Comparison of ENCODE assay signal across 8 mouse cellular contexts in the genomic region with DNA sequence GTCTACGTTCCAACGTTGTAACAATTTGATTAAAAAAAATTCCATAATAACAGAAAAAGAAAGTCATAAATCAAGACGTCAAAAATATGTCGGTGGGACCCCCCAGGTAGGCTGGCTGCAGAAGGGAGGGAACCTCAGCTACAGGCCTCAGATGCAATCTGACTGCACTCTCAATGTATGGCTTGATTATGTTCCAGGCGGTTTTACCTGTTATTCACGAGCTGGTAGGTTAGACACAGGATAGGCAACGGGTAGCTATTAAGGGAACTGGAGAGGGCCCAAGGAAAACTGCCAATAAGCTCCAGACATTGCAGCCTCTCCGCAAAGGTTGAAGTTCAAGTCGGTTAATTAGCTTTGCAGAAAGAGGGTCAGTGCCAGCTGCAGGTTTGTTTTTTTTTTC. TPM values are rescaled to one million over a fixed set of nuclear protein-coding genes. Genes with fewer than 3 reads are reported as not detected.
DNase-seq lines count a peak whose midpoint lies in the region; ATAC-seq and TF ChIP-seq lines count a peak whose summit lies in the region.

No protein-coding gene starts in this region.

- intact Hi-C loops in heart, postnatal 36 days (cut with DNase I): no loop called here

- no peak for TF ChIP-seq POLR2A in kidney, adult 2 months (IDR thresholded peaks at IDR 0.05; ENCODE audit: low read depth, low read length)

- peak overlapping the region; percentile 98 for H3K27ac ChIP-seq in heart, embryonic 10.5 days
- peak overlapping the region; percentile 73; the same call in 1 of the 2 replicates for H3K27ac ChIP-seq in embryonic facial prominence, embryonic 15.5 days (replicated peaks)
- H3K27ac ChIP-seq in kidney, adult 2 months (ENCODE audit: insufficient read depth, low read depth, low read length): peak overlapping the region; percentile 4; the same call in 1 of the 2 replicates
- H3K27ac ChIP-seq in midbrain, embryonic 13.5 days: no peak overlapping the region

- H3K9ac ChIP-seq in embryonic facial prominence, embryonic 15.5 days: no peak overlapping the region
- peak overlapping the region; percentile 86 for H3K9ac ChIP-seq in midbrain, embryonic 13.5 days (replicated peaks)

- peaks cover 86% of the 10 kb centered on the region for H3K4me1 ChIP-seq in heart, embryonic 10.5 days
- peaks cover 29% of the 10 kb centered on the region for H3K4me1 ChIP-seq in embryonic facial prominence, embryonic 15.5 days
- peaks cover 5% of the 10 kb centered on the region; the same call in 1 of the 2 replicates for H3K4me1 ChIP-seq in kidney, adult 2 months (ENCODE audit: control insufficient read depth, insufficient read depth, low read length)
- peaks cover 34% of the 10 kb centered on the region for H3K4me1 ChIP-seq in midbrain, embryonic 13.5 days (replicated peaks)

- peak overlapping the region; percentile 93 for H3K4me3 ChIP-seq in heart, embryonic 10.5 days
- peak overlapping the region; percentile 76 for H3K4me3 ChIP-seq in embryonic facial prominence, embryonic 15.5 days (replicated peaks)
- H3K4me3 ChIP-seq in kidney, adult 2 months (ENCODE audit: insufficient read depth, low read depth, low read length): peak overlapping the region; percentile 68; the same call in 1 of the 2 replicates
- H3K4me3 ChIP-seq in midbrain, embryonic 13.5 days (replicated peaks): peak overlapping the region; percentile 74

- H3K36me3 ChIP-seq in heart, embryonic 10.5 days: no peaks in the 10 kb centered on the region
- no peaks in the 10 kb centered on the region for H3K36me3 ChIP-seq in embryonic facial prominence, embryonic 15.5 days
- no peaks in the 10 kb centered on the region for H3K36me3 ChIP-seq in kidney, adult 2 months (ENCODE audit: control insufficient read depth, insufficient read depth, low read length)
- no peaks in the 10 kb centered on the region for H3K36me3 ChIP-seq in midbrain, embryonic 13.5 days

- DNase-seq in heart, embryonic 10.5 days (ENCODE audit: low spot score): peak; percentile 66
- no peak for DNase-seq in heart, postnatal 36 days
- peak; percentile 89 for DNase-seq in kidney, adult 2 months
- DNase-seq in urinary bladder, adult 18-20 months (ENCODE audit: low spot score in 2 of 2): no peak
- no peak for DNase-seq in ovary, postnatal 14 days (ENCODE audit: low spot score)
- DNase-seq in testis, postnatal 10 days (ENCODE audit: low spot score): no peak

- TF ChIP-seq CTCF in kidney, adult 2 months (conservative IDR thresholded peaks at IDR 0.05; ENCODE audit: insufficient read depth, insufficient read length, low read depth, low read length): no peak

- no peaks in the 10 kb centered on the region for H3K27me3 ChIP-seq in heart, embryonic 10.5 days (ENCODE audit: insufficient read depth, poor library complexity, severe bottlenecking)
- no peaks in the 10 kb centered on the region for H3K27me3 ChIP-seq in embryonic facial prominence, embryonic 15.5 days
- H3K27me3 ChIP-seq in kidney, adult 2 months (replicated peaks; ENCODE audit: control insufficient read depth, insufficient read depth, low read length): no peaks in the 10 kb centered on the region
- peaks cover 16% of the 10 kb centered on the region for H3K27me3 ChIP-seq in midbrain, embryonic 13.5 days

- H3K9me3 ChIP-seq in heart, embryonic 10.5 days: no peaks in the 10 kb centered on the region
- no peaks in the 10 kb centered on the region for H3K9me3 ChIP-seq in embryonic facial prominence, embryonic 15.5 days (replicated peaks)
- H3K9me3 ChIP-seq in midbrain, embryonic 13.5 days: no peaks in the 10 kb centered on the region

- WGBS in heart, embryonic 10.5 days: 20% methylated on average over 9 of the region's 9 CpGs
- WGBS in embryonic facial prominence, embryonic 15.5 days: 15% methylated on average over 9 of the region's 9 CpGs
- WGBS in kidney, adult 2 months: 17% methylated on average over 9 of the region's 9 CpGs
- WGBS in midbrain, embryonic 13.5 days: 21% methylated on average over 9 of the region's 9 CpGs

- no peak for ATAC-seq in embryonic facial prominence, embryonic 15.5 days (ENCODE audit: insufficient number of reproducible peaks, low FRiP score, low TSS enrichment, low read depth)
- ATAC-seq in midbrain, embryonic 13.5 days: no peak

- peak overlapping the region; percentile 91 for H3K4me2 ChIP-seq in embryonic facial prominence, embryonic 15.5 days (replicated peaks)
- H3K4me2 ChIP-seq in midbrain, embryonic 13.5 days (replicated peaks): peak overlapping the region; percentile 97

RNA-seq across cellular contexts. Expression of a gene that starts 0.6 kb away (rescaled TPM):
- 129 and 183 TPM in 2 replicates for polyA plus RNA-seq in heart, embryonic 10.5 days (2016; fragmentation: Nextera tagmentation; extraction: Ambion mirVana)
- total RNA-seq in heart, postnatal 36 days (2021): 100 to 1,000 TPM; 101 to 110 TPM
- 86.3 and 91.2 TPM in 2 replicates for polyA plus RNA-seq in embryonic facial prominence, embryonic 15.5 days (2015; fragmentation: Nextera tagmentation; extraction: Ambion mirVana)
- polyA plus RNA-seq in kidney, adult 2 months (2012; rRNA removed): 42.8 and 46.3 TPM in 2 replicates
- polyA plus RNA-seq in midbrain, embryonic 13.5 days (2015; fragmentation: Nextera tagmentation; extraction: Ambion mirVana): 44.2 and 45.0 TPM in 2 replicates

Comparison
In these comparisons a context has a peak if more than half of its experiments do, and no peak if none do; other contexts are left out.
1. DNase-seq: peak in heart, embryonic 10.5 days (single experiment) and kidney, adult 2 months (single experiment); none in heart, postnatal 36 days (0 of 2), urinary bladder, adult 18-20 months (0 of 2), ovary, postnatal 14 days (single experiment) and testis, postnatal 10 days (single experiment).
2. Peak in every context shown above with its lines, with median percentiles within 50 percentile points of each other: H3K4me3 ChIP-seq.